Mouse (Mus musculus) ovary, postnatal 14 days (tissue): ENCODE results near the gene Snrnp70.
A peak's percentile ranks its signal among the peaks of the same experiment; 100 is the strongest.

Experiments used
- DNase-seq: peaks from one replicate; pipeline ENCODE4 v3.0.0; 2022; ENCODE audit warnings: low spot score

Snrnp70 gene

GRCm38 (mm10) chr7:45395578-45396336 lies at the start of gene Snrnp70:
TSS of gene Snrnp70 (minus strand) at chr7:45395742.
- DNase-seq: peak; percentile 99

DNA sequence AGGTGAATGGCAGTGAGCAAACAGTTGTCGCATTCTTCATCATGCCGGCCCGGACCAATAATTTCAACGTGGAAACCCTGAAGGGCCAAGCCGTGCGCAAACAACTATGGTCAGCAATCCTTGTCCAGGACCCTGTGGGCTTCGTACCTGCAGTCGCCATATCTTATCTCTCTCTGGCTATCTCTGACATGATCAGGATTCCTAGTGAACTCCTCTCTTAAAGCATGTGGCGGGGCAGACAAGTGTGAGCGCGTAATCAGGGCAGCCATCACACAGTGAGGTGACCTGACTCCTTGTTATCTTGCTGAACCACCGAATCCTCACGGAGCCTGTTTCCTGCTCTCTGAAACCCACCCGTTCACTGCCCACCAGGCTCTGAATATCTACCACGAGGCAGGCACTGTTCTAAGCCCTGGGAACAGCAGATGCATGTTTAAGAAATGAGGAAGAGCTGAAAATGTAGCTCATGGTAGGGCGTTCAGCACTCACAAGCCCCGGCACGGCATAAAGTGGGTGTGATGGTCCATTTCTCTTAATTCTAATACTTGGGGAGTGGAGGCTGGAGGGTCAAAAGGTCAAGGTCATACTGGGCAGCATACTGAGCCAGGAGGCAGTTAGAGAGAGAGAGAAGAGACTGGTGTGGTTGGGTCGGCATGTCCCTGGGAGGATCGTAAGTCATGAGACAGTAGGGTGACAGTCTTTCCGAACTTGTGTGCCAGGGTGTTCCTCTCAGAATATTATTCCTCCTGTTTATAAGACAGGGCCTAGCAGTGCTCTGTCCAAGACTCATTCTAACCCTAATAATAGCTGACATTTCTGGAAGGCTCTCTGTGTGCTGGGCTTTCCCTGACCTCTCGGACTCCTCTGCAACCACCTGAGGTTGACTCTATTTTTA lies 48.2 kb upstream of the Snrnp70 start:
- DNase-seq: no peak

DNA sequence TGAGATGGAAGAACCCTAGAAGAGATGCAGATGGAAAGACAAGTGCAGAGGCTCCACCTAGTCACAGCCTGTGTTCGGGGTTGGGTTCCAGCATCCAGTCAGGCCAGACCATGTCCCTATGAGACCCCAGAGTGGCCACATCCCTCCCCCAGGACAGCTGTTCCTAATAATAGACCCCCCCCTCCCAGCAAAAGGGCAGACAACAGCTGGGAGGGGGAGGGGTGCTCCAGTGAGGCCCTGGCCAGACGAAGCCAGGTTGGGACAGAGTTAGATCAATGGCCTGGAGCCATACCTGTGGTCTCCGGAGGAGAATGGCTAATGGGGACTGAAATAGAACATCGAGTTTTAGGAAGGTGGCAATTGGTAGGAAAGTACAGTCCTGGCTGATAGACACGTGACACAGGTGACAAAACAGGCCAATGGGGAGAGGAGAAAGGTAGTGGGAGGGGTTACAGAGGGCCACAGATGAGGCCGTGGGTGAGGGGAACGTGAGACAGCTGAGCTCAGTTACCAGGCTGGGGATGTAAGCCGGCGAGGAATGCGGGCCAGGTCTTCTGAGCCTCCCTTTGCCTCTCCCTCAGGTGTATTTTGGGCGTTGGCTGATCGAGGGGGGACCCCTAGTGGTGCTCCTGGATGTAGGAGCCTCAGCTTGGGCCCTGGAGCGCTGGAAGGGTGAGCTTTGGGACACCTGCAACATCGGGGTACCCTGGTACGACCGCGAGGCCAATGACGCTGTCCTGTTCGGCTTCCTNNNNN lies 42.2 kb upstream of the Snrnp70 start, which contains the start of gene Ruvbl2:
TSS of gene Ruvbl2 (minus strand) at position 576 of the 756 bp plus-strand sequence.
- DNase-seq: no peak

GRCm38 (mm10) chr7:45437046-45437445 lies 41.5 kb upstream of the Snrnp70 start:
- no peak for DNase-seq

- DNase-seq: no peak
These were observed 40.9 kb upstream of the Snrnp70 start for GRCm38 (mm10) chr7:45436444-45436843.

DNA sequence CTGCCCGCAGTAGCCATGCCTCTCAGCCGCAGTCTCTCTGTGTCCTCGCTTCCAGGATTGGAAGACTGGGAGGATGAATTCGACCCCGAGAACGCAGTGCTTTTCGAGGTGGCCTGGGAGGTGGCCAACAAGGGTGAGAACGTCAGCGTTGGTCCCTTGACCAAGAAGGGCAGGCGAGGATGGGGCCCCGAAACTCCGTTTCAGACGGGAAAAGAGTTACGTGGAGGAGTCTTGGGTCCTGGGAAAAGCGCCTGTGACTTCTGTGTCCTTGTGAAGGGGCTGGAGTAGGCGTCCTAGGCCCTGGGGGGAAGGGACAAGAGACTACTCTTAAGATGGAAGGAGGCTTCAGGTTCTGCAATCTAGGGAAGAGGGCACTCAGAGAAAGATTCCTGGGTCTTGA lies 39.5 kb upstream of the Snrnp70 start:
- DNase-seq: no peak

DNA sequence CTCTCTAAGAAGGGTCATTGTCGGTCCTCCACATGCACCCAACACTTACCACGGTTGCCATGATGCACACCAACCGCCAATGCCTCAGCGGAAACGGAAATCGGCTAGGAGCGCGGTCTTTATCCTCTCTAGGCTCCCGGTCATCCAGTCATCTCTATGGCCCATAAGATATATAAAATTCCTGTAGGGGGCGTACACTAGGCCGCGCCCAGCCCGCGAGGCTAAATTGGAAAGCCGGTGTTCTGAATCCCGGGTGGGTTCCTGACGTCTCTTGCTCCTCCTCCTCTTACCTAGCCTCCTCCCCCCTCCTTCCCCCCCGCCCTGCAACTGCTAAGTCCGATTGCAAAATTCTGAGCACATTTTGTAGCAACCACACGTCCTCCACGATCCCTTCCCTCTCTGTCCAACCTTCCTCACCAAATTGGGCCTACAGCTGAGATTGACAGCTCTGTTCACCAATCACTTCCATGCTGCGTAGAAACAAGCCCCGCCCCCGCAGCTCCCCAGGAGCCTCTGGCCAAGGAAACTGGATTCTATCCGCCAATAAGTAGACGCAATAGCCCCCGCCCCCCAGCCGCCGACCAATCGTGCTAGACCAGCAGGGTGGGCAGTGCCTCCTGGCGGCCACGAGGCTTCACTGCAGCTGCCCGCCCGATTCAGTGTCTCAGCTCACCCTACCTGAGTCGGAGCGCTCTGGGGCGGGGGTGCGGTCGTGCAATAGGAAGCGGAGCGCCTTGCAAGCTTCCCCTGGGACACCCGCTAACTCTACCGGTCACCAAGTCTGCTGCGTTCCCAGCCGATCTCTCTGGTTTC lies 38.9 kb upstream of the Snrnp70 start, which contains the start of gene Gys1:
TSS of gene Gys1 (plus strand) at position 642 of the 813 bp plus-strand sequence.
- peak; percentile 100 for DNase-seq

DNA sequence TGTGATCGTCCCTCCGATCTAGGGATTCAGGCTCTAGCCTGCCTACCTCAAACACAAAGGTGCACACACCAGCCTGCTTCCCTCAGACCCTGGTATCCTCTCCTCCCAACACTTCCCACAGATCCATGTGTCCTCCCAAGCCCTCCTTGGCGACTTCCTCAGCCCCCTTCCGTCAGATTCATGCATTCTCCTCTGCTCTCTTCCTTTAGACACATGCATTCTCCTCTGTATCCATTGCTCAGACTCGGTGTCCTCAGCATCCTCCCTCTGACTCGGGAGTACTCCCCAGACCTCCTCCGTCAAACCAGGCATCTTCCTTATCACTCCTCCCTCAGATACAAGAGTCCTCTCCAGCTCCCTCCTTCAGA lies 38.3 kb upstream of the Snrnp70 start:
- DNase-seq: no peak

DNA sequence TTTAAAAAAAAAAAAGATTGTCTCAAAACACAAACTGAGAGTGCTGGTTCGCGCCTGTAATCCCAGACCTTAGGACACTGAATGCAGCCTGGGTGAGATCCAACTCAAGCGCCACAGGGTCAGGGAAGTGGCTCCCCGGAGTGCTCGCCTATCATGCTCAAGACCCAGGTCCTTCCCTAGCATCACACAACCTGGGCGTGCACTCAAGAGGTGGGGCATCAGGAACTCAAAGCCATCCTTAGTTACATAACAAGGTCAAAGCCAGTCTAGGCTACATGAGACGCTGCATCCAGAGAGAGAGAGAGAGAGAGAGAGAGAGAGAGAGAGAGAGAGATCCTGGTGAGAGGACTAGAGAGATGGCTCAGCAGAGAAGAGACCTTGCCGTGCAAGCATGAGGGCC lies 31.0 kb upstream of the Snrnp70 start:
- DNase-seq: no peak

DNA sequence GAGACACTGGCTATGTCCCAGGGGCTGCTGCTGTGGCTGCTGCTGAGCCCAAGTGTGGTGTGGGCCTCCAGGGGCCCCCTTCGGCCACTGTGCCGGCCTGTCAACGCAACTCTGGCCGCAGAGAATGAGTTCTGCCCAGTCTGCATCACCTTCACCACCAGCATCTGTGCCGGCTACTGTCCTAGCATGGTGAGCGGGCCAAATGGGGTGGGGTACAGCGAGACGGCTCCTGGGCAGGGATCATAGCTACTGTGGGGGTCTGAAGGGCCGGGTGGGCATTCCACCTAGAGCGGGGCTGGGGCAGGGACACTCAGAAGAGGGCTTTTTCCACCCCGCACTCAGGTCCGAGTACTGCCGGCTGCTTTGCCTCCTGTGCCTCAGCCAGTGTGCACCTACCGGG lies 25.7 kb upstream of the Snrnp70 start:
- no peak for DNase-seq

- no peak for DNase-seq
These were observed 25.0 kb upstream of the Snrnp70 start, which contains the start of gene Lhb for GRCm38 (mm10) chr7:45420615-45420919. TSS of gene Lhb (plus strand) at chr7:45420820.

DNA sequence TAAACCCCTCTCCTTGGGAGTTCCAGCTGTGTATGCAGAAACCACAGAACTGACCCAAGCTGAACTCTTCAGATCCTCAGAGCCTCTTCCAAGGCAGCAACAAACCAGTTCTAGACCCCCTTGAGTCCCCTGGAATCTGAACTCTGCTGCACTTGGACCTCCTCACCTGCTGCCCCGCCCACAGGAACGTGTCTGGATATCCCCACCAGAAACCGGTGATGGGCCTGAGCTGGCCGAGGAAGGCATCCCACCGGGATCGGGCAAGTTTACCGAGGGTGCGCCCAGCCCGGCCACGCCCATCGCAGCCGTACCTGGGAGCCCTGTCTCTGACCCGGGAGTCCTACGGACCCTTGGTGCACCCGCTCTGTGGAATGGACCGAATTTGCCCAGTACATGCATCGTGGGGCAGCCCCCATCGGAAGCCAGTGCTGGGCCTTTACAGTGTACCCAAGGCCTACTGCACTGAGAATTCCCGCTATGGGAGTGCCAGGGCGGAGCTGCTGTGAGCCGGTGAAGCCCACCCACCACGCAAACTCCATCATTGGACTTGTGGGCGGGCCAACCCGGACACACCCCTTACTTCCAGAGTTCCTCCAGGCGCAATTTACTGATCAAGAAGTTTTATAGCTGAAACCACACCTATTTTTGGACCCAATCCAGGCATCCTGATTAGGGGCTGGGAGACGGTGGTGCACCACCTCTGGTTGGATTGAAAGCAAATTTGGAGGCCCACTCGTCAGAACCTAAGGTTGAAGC lies 24.5 kb upstream of the Snrnp70 start:
- no peak for DNase-seq

DNA sequence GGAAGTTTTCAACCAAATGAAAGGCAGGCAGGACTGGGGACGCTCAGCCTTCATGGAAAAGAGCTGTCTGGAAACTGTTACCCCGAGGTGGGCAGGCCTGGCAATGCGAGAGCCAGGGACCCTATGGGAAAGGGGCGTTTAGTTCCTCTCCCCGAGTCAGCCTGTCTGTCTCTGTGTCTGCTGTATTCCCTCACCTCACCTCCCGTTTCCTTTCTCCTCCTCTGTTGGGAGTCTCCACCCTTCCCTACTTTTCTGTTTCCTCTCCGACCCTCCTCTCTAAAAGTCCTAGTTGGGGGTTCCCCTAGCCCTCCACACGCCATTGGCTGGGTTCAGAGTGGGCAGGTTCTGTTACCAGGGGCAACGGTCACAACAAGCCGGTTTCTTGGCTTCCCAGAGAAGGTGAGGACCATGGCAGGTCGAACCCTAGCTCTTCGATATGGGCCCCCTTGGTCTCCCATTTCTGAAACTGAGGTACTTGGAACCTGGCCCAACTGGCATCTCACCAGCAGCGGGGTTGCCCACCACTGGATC lies 22.5 kb upstream of the Snrnp70 start:
- DNase-seq: no peak

DNA sequence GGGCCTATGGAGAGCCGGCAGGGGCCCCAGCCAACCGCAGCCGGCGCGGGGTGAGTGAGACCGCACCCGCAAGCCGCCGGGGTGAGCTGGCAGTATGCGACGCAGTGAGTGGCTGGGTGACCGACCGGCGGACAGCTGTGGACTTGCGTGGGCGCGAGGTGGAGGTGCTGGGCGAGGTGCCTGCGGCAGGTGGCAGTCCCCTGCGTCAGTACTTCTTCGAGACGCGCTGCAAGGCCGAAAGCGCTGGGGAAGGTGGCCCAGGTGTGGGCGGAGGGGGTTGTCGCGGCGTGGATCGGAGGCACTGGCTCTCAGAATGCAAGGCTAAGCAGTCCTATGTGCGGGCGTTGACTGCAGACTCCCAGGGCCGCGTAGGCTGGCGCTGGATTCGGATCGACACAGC lies 20.1 kb upstream of the Snrnp70 start:
- DNase-seq: no peak

DNA sequence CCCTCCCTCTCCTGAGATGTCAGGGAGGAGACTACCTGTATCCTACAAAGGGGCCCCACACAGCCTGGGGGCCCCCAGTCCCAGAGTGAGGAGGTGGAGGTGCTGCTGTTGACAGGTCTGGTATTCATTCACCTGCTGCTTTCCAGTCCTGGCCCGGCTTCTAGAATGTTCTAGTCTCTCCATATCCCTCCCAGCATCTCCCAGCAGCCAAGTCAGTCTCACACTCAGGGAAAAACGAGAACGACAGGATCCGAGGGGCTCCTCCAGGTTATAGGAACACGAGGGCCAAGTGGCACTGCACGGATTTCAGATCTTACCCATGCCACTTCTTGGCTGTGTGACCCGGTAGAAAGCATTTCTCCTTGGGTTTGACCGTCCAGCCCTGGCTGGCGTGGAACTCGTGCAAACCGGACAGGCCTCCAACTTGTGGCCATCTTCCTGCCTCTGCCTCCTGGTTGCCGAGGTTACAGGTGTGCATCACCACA lies 19.2 kb upstream of the Snrnp70 start:
- DNase-seq: no peak

- no peak for DNase-seq
These were observed 18.6 kb upstream of the Snrnp70 start for GRCm38 (mm10) chr7:45413864-45414739.

DNA sequence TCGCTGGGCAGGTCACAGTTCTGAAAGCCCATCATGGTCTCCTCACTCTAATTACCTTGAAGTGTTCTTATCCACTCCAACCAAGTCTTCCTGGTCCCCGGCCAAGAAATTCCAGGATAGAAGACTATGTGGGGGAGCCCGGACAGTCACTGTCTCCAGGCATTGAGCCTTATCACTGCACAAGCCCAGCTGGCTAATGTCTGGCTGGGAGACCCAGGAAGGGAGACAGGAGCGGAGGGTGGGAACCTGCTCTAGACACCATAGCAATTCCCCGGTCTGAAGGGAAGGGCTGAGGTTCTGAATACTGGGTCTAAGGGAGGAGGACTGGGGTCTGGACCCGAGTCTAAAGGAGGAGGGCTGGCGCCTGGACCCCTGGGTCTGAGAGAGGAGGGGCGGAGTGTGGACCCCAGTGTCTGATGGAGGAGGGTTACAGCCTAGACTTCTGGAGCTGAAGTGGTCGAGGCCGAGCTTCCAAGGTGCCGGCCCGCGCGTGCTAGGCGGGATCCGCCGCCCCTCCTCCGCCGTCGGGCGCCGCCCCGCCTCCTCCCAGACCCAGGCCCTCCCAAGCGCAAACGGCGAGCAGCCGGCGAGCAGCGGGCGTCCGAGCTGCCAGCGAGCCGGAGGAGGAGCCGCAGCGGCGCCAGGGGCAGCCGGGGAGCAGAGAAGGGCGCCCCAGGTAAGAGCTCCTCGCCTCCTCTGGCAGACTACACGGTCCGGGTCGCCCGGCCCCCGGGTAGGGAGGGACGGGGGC lies 17.7 kb upstream of the Snrnp70 start, which contains the start of gene Ntf5:
TSS of gene Ntf5 (plus strand) at position 583 of the 751 bp plus-strand sequence.
- peak; percentile 38 for DNase-seq

GRCm38 (mm10) chr7:45412421-45412820 lies 16.9 kb upstream of the Snrnp70 start:
- DNase-seq: no peak
